Mouse (Mus musculus) lung, embryonic 16.5 days (tissue): ENCODE results near the gene Nat8f5. TPM values are rescaled to one million over a fixed set of nuclear protein-coding genes. Genes with fewer than 3 reads are reported as not detected.
"Not testable (repeated sequence)": the region's sequence is repeated elsewhere in the genome, so short reads cannot be mapped to it uniquely, and the experiment has no call there.

Experiments
- ATAC-seq: fragments of 200-750 bp; cut with Nextera tagmentation; 2 replicates; pipeline ENCODE4 v1.8.0; 2017; ENCODE audit warnings: low read depth, mild to moderate bottlenecking, moderate library complexity
- H3K27ac ChIP-seq: fragments of 300-500 bp; sonication (generic); 2 replicates; pipeline ENCODE4 v1.5.1; 2014; ENCODE audit warnings: mild to moderate bottlenecking, control low read depth, low read length
- H3K27me3 ChIP-seq: fragments of 300-500 bp; sonication (generic); 2 replicates; pipeline ENCODE4 v1.6.1; 2014; ENCODE audit warnings: low read depth, low read length, mixed read lengths; ENCODE audit not compliant: control insufficient read depth, insufficient read depth
- H3K36me3 ChIP-seq: fragments of 300-500 bp; sonication (generic); 2 replicates; pipeline ENCODE4 v1.6.1; 2014; ENCODE audit warnings: low read length; ENCODE audit not compliant: control insufficient read depth, insufficient read depth
- H3K4me1 ChIP-seq: fragments of 300-500 bp; sonication (generic); replicated peaks from 2 replicates; pipeline ENCODE4 v1.6.1; 2014; ENCODE audit warnings: low read length, mixed read lengths; ENCODE audit not compliant: control insufficient read depth, insufficient read depth
- H3K4me2 ChIP-seq: fragments of 300-500 bp; sonication (generic); 2 replicates; pipeline ENCODE4 v1.6.1; 2014; ENCODE audit warnings: low read depth, low read length, control low read depth
- H3K4me3 ChIP-seq: fragments of 300-500 bp; sonication (generic); 2 replicates; pipeline ENCODE4 v1.5.1; 2014; ENCODE audit warnings: mild to moderate bottlenecking, low read length, control low read depth
- H3K9ac ChIP-seq: fragments of 300-500 bp; sonication (generic); 2 replicates; pipeline ENCODE4 v1.6.1; 2014; ENCODE audit warnings: low read length, control low read depth
- H3K9me3 ChIP-seq: fragments of 300-500 bp; sonication (generic); 2 replicates; pipeline ENCODE4 v1.6.1; 2016; ENCODE audit warnings: low read length; ENCODE audit not compliant: control insufficient read depth
- WGBS: fragments of 180-500 bp; shearing (Covaris S2); extraction: QIAGEN DNeasy Blood & Tissue Kit; methylation state at CpG from one replicate; pipeline ENCODE4 v1.1.7; 2014; 5-methylcytosine and 5-hydroxymethylcytosine counted together
- polyA plus RNA-seq: library from polyadenylated mRNA; unstranded; fragments of >200 nt; fragmentation: Nextera tagmentation; extraction: Ambion mirVana; gene quantifications from 2 replicates; pipeline ENCODE4 v1.2.1, GENCODE M21; 2015

Gene Nat8f5
- polyA plus RNA-seq, 1 experiment from 2014 or later, result not detected

DNA sequence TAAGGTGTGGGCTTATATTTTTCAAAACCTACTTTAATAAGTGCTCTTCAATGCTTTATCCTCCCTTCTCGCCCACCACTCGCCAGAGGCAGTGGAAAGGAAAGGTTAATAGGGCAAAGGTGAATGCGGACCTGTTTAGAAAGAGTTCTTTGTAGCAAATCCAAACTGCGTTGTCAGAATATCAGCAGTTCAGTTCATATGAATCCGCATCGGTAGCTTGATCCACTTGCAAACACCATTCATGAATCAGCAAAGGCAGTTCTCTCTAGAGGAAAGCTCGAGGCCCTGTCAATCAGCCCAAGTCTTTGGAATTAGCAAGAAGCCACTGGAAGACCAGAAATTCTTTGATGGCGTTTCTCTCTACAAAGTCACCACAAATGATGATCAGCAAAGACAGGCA lies 17.9 kb upstream of the Nat8f5 start:
- Histone ChIP-seq H3K36me3 (no peaks in the 10 kb centered on the region), H3K4me1 (no peaks in the 10 kb centered on the region), H3K9me3 (no peaks in the 10 kb centered on the region), H3K4me3 (no peak overlapping the region), H3K27ac (no peak overlapping the region), H3K4me2 (no peak overlapping the region), H3K9ac (no peak overlapping the region), H3K27me3 (no peaks in the 10 kb centered on the region)
- 68% methylated on average over 8 of the region's 8 CpGs for WGBS
- ATAC-seq, result no peak

- H3K9me3 ChIP-seq, H3K4me3 ChIP-seq: not testable (repeated sequence)
Observed at GRCm38 (mm10) chr6:85837307-85837706, 16.5 kb upstream of the Nat8f5 start.

GRCm38 (mm10) chr6:85836827-85837226 lies 16.1 kb upstream of the Nat8f5 start:
- not testable (repeated sequence) for H3K27me3 ChIP-seq, H3K4me1 ChIP-seq, H3K27ac ChIP-seq, H3K36me3 ChIP-seq, H3K9ac ChIP-seq, ATAC-seq, H3K9me3 ChIP-seq, H3K4me3 ChIP-seq, H3K4me2 ChIP-seq
- 14% methylated on average over 7 of the region's 9 CpGs for WGBS

More at GRCm38 (mm10) chr6:85837307-85837706, 16.5 kb upstream of the Nat8f5 start:
- WGBS, result 10% methylated on average over 12 of the region's 12 CpGs
- not testable (repeated sequence) for H3K27me3 ChIP-seq, H3K9ac ChIP-seq, H3K4me1 ChIP-seq, H3K27ac ChIP-seq, H3K36me3 ChIP-seq
- H3K4me2 ChIP-seq, result peak overlapping the region; percentile 45
- peak; percentile 80; the same call in 1 of the 2 replicates for ATAC-seq

DNA sequence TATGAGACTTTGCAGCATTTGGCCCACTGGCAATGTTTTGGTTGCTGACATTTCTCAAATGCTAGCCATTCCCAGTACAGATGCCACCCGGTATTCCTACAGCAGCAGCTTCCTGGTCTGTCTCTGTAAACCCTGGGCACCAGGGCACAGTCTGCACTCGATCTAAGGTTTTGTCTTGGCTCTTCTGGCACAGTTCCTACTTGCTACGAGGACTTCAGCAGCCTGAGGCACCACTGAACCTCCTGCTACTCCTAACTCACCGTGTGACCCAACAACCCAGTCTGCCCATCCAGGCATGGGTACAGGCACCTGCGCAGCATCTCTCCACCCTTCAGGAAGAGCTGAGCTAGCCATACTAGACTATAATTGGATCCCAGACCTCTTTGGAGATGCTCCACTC lies 15.3 kb upstream of the Nat8f5 start:
- H3K4me1 ChIP-seq, H3K27ac ChIP-seq, H3K9ac ChIP-seq, H3K9me3 ChIP-seq, H3K4me2 ChIP-seq, ATAC-seq, H3K36me3 ChIP-seq, H3K4me3 ChIP-seq, H3K27me3 ChIP-seq: not testable (repeated sequence)
- 62% methylated on average over 5 of the region's 5 CpGs for WGBS

- not testable (repeated sequence) for H3K4me1 ChIP-seq, ATAC-seq, H3K4me3 ChIP-seq, H3K4me2 ChIP-seq, H3K9ac ChIP-seq, H3K27me3 ChIP-seq, H3K9me3 ChIP-seq, H3K36me3 ChIP-seq, H3K27ac ChIP-seq
- WGBS, result 69% methylated on average over 1 of the region's 2 CpGs
Observed at GRCm38 (mm10) chr6:85835104-85835503, 14.3 kb upstream of the Nat8f5 start.

- not testable (repeated sequence) for H3K27ac ChIP-seq, H3K27me3 ChIP-seq, H3K36me3 ChIP-seq, H3K9ac ChIP-seq, H3K4me3 ChIP-seq, H3K4me2 ChIP-seq, H3K9me3 ChIP-seq, ATAC-seq, H3K4me1 ChIP-seq
Observed at GRCm38 (mm10) chr6:85834504-85835100, 13.8 kb upstream of the Nat8f5 start.

DNA sequence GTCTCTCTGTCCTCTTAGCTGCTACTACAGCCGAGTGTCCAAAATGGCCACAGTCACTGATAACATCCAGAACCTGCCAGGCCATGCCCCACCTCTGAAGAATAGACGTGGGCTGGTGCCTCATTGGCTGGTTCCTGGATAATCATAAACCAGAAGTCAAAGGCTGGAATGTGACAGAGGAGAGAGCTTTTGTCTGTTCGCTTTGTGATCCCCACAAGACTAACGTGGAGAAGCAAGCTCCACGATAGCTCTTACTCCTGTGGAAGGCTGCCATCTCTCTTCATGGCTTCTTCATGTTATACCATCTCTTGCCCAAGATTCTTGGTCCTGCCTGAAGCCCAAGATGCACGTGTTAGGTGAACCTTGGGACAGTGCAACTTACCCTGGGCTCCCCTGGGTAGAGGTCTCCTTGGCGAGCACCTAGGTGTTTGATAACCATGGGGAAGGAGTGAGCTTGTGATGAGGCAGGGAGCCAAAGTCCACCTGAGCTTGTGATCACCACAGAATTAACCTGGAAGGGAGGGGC lies 11.1 kb upstream of the Nat8f5 start, which contains the start of gene Nat8:
Nat8 (minus strand) TSS at position 287 of the 526 bp plus-strand sequence.
- Histone ChIP-seq H3K4me2 (no peak within 1 kb of the TSS), H3K4me3 (no peak within 1 kb of the TSS), H3K27ac (no peak within 1 kb of the TSS), H3K9ac (no peak within 1 kb of the TSS), H3K27me3 (no peaks in the 10 kb centered on the region), H3K9me3 (no peaks in the 10 kb centered on the region), H3K36me3 (no peaks in the 10 kb centered on the region), H3K4me1 (no peaks in the 10 kb centered on the region)
- WGBS, result 58% methylated on average over 7 of the region's 7 CpGs
- no peak for ATAC-seq

GRCm38 (mm10) chr6:85829462-85829861 lies 8.7 kb upstream of the Nat8f5 start:
- H3K36me3 ChIP-seq, result no peaks in the 10 kb centered on the region
- no peak overlapping the region for H3K4me2 ChIP-seq
- WGBS, result 41% methylated on average over 1 of the region's 1 CpGs
- no peaks in the 10 kb centered on the region for H3K9me3 ChIP-seq
- H3K9ac ChIP-seq, result no peak overlapping the region
- H3K27me3 ChIP-seq, result no peaks in the 10 kb centered on the region
- no peak overlapping the region for H3K27ac ChIP-seq
- ATAC-seq, result no peak
- H3K4me3 ChIP-seq, result no peak overlapping the region
- no peaks in the 10 kb centered on the region for H3K4me1 ChIP-seq

DNA sequence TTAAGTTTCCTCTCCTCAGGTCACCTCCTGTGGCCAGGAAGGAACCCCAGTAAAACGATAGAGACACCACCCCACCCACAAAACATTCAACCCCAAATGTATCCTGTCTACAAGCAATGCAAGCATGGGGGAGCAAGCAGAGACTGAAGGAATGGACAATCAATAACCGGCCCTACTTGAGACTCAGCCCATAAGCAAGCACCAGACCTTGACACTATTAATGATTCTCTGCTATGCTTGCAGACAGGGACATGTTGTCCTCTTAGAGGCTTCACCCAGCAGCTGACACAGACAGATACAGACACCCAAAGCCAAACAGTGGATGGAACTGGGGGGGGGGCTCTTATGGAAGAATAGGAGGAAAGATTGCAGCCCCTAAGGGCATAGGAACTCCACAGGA lies 5.1 kb upstream of the Nat8f5 start:
- no peak overlapping the region for H3K27ac ChIP-seq
- H3K36me3 ChIP-seq, result no peaks in the 10 kb centered on the region
- 78% methylated on average over 2 of the region's 2 CpGs for WGBS

More for the DNA sequence above, 5.1 kb upstream of the Nat8f5 start:
- Histone ChIP-seq H3K4me3 (no peak overlapping the region), H3K4me1 (no peaks in the 10 kb centered on the region), H3K4me2 (no peak overlapping the region), H3K9me3 (no peaks in the 10 kb centered on the region), H3K9ac (no peak overlapping the region), H3K27me3 (no peaks in the 10 kb centered on the region)
- ATAC-seq, result no peak
